Mouse (Mus musculus) cortical plate, adult 2 months (tissue): ENCODE measurements around the gene Emc3. TPM values are rescaled to one million over a fixed set of nuclear protein-coding genes. Genes with fewer than 3 reads are reported as not detected.

ENCODE experiments used
- H3K27ac ChIP-seq: fragments of 200-500 bp; 2 replicates; pipeline ENCODE4 v1.5.1; 2012; ENCODE audit warnings: low read length, control low read depth, inconsistent platforms; ENCODE audit not compliant: insufficient read depth
- H3K4me1 ChIP-seq: fragments of 200-500 bp; 2 replicates; pipeline ENCODE4 v1.6.1; 2011; ENCODE audit warnings: low read length; ENCODE audit not compliant: control insufficient read depth, insufficient read depth
- H3K4me3 ChIP-seq: fragments of 200-500 bp; 2 replicates; pipeline ENCODE4 v1.5.1; 2011; ENCODE audit warnings: mild to moderate bottlenecking, low read length, control low read depth; ENCODE audit not compliant: insufficient read depth
- CTCF ChIP-seq: fragments of 200-500 bp; IDR thresholded peaks from 2 replicates; pipeline ENCODE4 v1.5.1; 2011; ENCODE audit warnings: mild to moderate bottlenecking, control low read depth, low read length; ENCODE audit not compliant: insufficient read depth; ENCODE audit errors: extremely low read depth
- POLR2A ChIP-seq: fragments of 200-500 bp; IDR thresholded peaks from 2 replicates; pipeline ENCODE4 v1.6.1; 2011; ENCODE audit warnings: mild to moderate bottlenecking, low read length, control low read depth; ENCODE audit not compliant: insufficient read depth; ENCODE audit errors: extremely low read depth
- polyA plus RNA-seq: library from polyadenylated mRNA; depleted of rRNA; stranded (reverse); fragments of >200 nt; gene quantifications from 2 replicates; pipeline ENCODE4 v1.2.3, GENCODE M21; 2012

The Emc3 gene
- polyA plus RNA-seq, 1 experiment: 95.2 TPM

DNA sequence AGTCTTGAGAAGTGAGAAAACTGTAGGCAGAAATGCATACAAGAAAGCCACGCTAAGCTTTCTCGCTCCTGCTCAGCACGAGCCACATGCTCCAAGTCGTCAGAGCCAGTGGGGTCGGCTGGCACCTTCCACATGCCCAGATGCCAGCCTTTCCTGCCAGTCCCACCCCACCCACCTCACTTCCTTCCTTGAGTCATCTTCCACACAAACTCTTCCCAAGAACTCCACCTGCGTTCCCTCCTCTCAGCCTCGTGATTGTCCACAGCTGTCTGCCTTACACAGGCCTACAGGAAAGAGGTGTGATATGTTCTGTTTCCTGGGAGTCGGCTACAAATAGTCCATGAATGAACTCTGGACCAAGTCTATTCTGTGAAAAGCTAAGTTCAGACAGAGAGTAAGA is 8.0 kb downstream of the Emc3 start:
- Histone ChIP-seq H3K4me3 (no peak overlapping the region), H3K4me1 (no peaks in the 10 kb centered on the region), H3K27ac (no peak overlapping the region)
- no peak for TF ChIP-seq CTCF
- no peak for TF ChIP-seq POLR2A

- Histone ChIP-seq H3K4me1 (no peaks in the 10 kb centered on the region), H3K4me3 (no peak overlapping the region)
- TF ChIP-seq CTCF: no peak
- no peak for TF ChIP-seq POLR2A
Measured at GRCm38 (mm10) chr6:113522310-113522709, 9.1 kb downstream of the Emc3 start.

GRCm38 (mm10) chr6:113517434-113518080 is 13.9 kb downstream of the Emc3 start:
- no peak overlapping the region for H3K27ac ChIP-seq
- no peak overlapping the region for H3K4me3 ChIP-seq
- TF ChIP-seq CTCF: no peak
- no peaks in the 10 kb centered on the region for H3K4me1 ChIP-seq

More at GRCm38 (mm10) chr6:113522310-113522709, 9.1 kb downstream of the Emc3 start:
- H3K27ac ChIP-seq: no peak overlapping the region

DNA sequence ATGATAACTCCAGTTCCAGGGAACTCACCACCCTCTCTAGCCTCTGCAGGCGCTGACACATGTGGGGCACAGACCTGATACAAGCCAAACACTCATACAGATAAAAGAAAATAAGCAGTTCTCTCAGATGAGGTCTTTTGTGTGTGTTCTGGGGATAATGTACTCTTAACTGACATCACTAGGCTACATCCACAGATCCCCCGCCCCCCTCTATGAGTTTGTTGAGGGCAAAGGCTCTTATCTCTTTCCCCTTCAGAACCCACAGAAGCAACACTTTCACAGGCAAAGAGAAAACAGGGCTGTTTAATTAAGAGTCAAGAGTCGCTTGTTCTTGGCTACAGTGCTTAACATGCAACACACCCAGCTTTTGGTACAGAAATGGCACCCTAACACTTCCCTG is 16.9 kb downstream of the Emc3 start:
- TF ChIP-seq CTCF: no peak
- TF ChIP-seq POLR2A: no peak

DNA sequence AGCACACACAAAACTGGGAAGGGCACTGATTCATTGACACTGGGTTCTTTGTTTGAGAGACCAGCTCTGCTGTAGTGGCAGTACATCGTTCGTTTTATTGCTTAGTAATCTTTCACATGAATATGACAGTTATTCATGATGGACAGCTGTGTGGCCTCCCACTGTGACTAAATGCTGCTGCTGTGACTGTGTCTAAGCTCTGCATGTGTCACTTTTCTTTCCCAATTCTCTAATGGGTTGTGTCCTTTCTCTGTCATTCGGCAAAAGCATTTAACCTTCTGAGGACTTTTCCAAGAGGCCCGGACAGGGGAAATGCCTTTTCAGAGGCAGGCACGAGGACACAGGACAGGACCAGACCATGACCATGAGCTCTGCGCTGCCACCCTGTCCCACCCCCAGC is 17.5 kb downstream of the Emc3 start:
- H3K27ac ChIP-seq: no peak overlapping the region
- H3K4me1 ChIP-seq: no peaks in the 10 kb centered on the region
- TF ChIP-seq CTCF (no peak), POLR2A (no peak)
- no peak overlapping the region for H3K4me3 ChIP-seq

More for the DNA sequence above, 16.9 kb downstream of the Emc3 start:
- Histone ChIP-seq H3K4me3 (no peak overlapping the region), H3K4me1 (no peaks in the 10 kb centered on the region), H3K27ac (no peak overlapping the region)

GRCm38 (mm10) chr6:113508947-113509280 is 22.5 kb downstream of the Emc3 start:
- Histone ChIP-seq H3K4me1 (no peaks in the 10 kb centered on the region), H3K4me3 (no peak overlapping the region), H3K27ac (no peak overlapping the region)
- TF ChIP-seq CTCF: no peak
- no peak for TF ChIP-seq POLR2A

GRCm38 (mm10) chr6:113508272-113508946 is 23.0 kb downstream of the Emc3 start:
- no peak overlapping the region for H3K27ac ChIP-seq
- TF ChIP-seq CTCF: no peak
- no peak for TF ChIP-seq POLR2A

GRCm38 (mm10) chr6:113507130-113507529 is 24.3 kb downstream of the Emc3 start:
- TF ChIP-seq POLR2A (no peak), CTCF (no peak)
- H3K4me1 ChIP-seq: no peaks in the 10 kb centered on the region
- no peak overlapping the region for H3K4me3 ChIP-seq
- H3K27ac ChIP-seq: no peak overlapping the region

More at GRCm38 (mm10) chr6:113508272-113508946, 23.0 kb downstream of the Emc3 start:
- H3K4me1 ChIP-seq: no peaks in the 10 kb centered on the region
- H3K4me3 ChIP-seq: no peak overlapping the region

DNA sequence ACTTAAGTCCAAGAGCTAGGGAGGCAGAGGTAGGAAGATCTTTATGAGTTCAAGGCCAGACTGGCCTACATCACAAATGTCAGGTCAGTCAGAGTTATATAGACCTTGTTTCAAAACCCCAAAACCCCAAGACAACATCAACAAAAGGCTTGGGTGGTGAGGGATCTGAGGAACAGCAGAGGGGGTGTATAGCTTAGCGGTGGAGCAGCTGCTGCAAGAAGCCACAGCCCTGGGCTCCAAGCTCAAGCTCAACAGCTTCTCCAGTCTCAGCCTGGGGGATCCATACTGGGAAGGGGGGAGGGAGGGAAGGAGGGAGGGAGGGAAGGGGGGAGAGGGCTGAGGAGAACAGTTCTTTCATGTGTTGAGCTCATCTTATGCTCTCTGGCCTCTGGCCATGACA is 25.8 kb downstream of the Emc3 start:
- no peak for TF ChIP-seq CTCF
- no peak for TF ChIP-seq POLR2A
- no peak overlapping the region for H3K27ac ChIP-seq

DNA sequence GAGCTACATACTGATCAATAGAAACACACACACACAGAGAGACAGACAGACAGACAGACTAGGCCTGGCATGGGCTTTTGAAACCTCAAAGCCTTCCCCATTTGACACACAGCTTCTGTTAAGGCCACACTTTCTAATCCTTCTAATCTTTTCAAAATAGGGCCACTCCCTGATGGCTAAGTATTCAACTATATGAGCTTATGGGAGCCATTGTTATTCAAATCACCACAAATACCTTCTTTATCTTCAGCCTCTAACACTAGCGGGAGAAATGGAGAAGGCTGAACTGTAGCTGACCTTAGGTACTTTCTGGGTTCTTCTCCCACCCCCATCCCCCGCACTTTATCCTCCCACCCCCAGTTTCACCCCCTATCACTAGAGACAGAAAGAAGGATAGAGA is 28.7 kb downstream of the Emc3 start:
- TF ChIP-seq CTCF (no peak), POLR2A (no peak)
- H3K4me1 ChIP-seq: no peaks in the 10 kb centered on the region
- no peak overlapping the region for H3K4me3 ChIP-seq
- H3K27ac ChIP-seq: no peak overlapping the region

More for the DNA sequence above, 25.8 kb downstream of the Emc3 start:
- Histone ChIP-seq H3K4me1 (no peaks in the 10 kb centered on the region), H3K4me3 (no peak overlapping the region)
